ENCODE assay signal across 9 mouse cellular contexts in the genomic region with DNA sequence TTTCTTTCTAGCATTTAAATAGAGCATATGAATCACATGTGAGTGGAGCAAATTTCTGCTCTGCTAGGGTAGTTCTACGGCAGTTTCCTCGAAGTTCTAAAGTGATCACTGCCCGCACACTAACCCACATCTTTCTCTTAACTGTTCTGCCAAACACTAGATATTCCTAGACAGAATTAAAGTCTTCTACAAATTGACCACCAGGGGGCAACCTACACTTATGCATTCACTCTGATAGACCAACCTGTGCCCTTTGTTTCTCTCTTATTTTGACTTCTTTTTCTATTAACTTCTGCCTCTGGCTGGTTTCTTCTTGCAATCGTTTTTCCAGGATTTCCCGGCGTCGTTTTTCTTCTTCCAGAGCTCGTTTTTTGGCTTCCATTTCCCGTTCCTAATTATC. TPM values are rescaled to one million over a fixed set of nuclear protein-coding genes. Genes with fewer than 3 reads are reported as not detected.
DNase-seq lines count a peak whose midpoint lies in the region; ATAC-seq and TF ChIP-seq lines count a peak whose summit lies in the region.
"Had no signal": no experiment of that assay in that cellular context is flagged by ENCODE, and none has a peak within 500 bp of the region (broad histone marks: within the 10 kb centered on the region; RNA-seq: fewer than 3 reads in every experiment).

No protein-coding gene starts in this region.

- no peak overlapping the region for H3K4me3 ChIP-seq in kidney, adult 2 months (ENCODE audit: insufficient read depth, low read depth, low read length)
- no peak overlapping the region for H3K4me3 ChIP-seq in bone marrow, adult 2 months (replicated peaks; ENCODE audit: control insufficient read depth, low read depth, low read length)
- no peak overlapping the region for H3K4me3 ChIP-seq in forebrain, postnatal 0 days (ENCODE audit: low read depth, low read length)
- no peak overlapping the region for H3K4me3 ChIP-seq in midbrain, embryonic 16.5 days (ENCODE audit: low read depth, low read length)
- H3K4me3 ChIP-seq: liver, embryonic 15.5 days had no signal

- H3K4me1 ChIP-seq in kidney, adult 2 months (ENCODE audit: control insufficient read depth, insufficient read depth, low read length): no peaks in the 10 kb centered on the region; the same call in none of the 2 replicates
- no peaks in the 10 kb centered on the region; the same call in 1 of the 2 replicates for H3K4me1 ChIP-seq in bone marrow, adult 2 months (ENCODE audit: control insufficient read depth, insufficient read depth, low read length)
- no peaks in the 10 kb centered on the region for H3K4me1 ChIP-seq in forebrain, postnatal 0 days (ENCODE audit: insufficient read depth)
- no peaks in the 10 kb centered on the region for H3K4me1 ChIP-seq in midbrain, embryonic 16.5 days (ENCODE audit: control insufficient read depth, insufficient read depth, low read length)
- H3K4me1 ChIP-seq: liver, embryonic 15.5 days had no signal

- no peak overlapping the region for H3K4me2 ChIP-seq in forebrain, postnatal 0 days (ENCODE audit: low read depth)
- no peak overlapping the region for H3K4me2 ChIP-seq in midbrain, embryonic 16.5 days (ENCODE audit: low read length)
- H3K4me2 ChIP-seq: liver, embryonic 15.5 days had no signal

- peak; percentile 89 for ATAC-seq in forebrain, postnatal 0 days
- ATAC-seq in midbrain, embryonic 16.5 days: peak; percentile 93

- 0 out of 2 replicates have a peak, but pooled peaks have one; percentile 9 for TF ChIP-seq CTCF in kidney, adult 2 months (conservative IDR thresholded peaks at IDR 0.05; ENCODE audit: insufficient read depth, insufficient read length, low read depth, low read length)
- TF ChIP-seq CTCF in bone marrow, adult 2 months (IDR thresholded peaks at IDR 0.05; ENCODE audit: control insufficient read depth, insufficient read depth, low read length): 0 out of 2 replicates have a peak, but pooled peaks have one; percentile 2
- peak; percentile 79 for TF ChIP-seq CTCF in forebrain, postnatal 0 days (IDR thresholded peaks at IDR 0.05; ENCODE audit: low read depth)

- no peak for TF ChIP-seq POLR2A in kidney, adult 2 months (IDR thresholded peaks at IDR 0.05; ENCODE audit: low read depth, low read length)
- no peak for TF ChIP-seq POLR2A in bone marrow, adult 2 months (IDR thresholded peaks at IDR 0.05; ENCODE audit: borderline replicate concordance, control insufficient read depth, low read depth, low read length)

- WGBS in kidney, adult 2 months: 20% methylated on average over 9 of the region's 9 CpGs
- WGBS in bone marrow, adult 2 months: 10% methylated on average over 9 of the region's 9 CpGs
- 29% methylated on average over 9 of the region's 9 CpGs for WGBS in forebrain, postnatal 0 days
- 41% methylated on average over 9 of the region's 9 CpGs for WGBS in midbrain, embryonic 16.5 days

- no peak overlapping the region for H3K9ac ChIP-seq in forebrain, postnatal 0 days
- H3K9ac ChIP-seq in midbrain, embryonic 16.5 days (ENCODE audit: low read depth, low read length): no peak overlapping the region
- H3K9ac ChIP-seq: liver, embryonic 15.5 days had no signal

- H3K27me3 ChIP-seq in kidney, adult 2 months (replicated peaks; ENCODE audit: control insufficient read depth, insufficient read depth, low read length): no peaks in the 10 kb centered on the region
- H3K27me3 ChIP-seq in forebrain, postnatal 0 days (ENCODE audit: insufficient read depth, low read length): no peaks in the 10 kb centered on the region
- H3K27me3 ChIP-seq in midbrain, embryonic 16.5 days (ENCODE audit: control insufficient read depth, insufficient read depth, low read depth, low read length): no peaks in the 10 kb centered on the region
- H3K27me3 ChIP-seq: liver, embryonic 15.5 days had no signal

- H3K9me3 ChIP-seq in forebrain, postnatal 0 days (ENCODE audit: low read length): no peaks in the 10 kb centered on the region
- H3K9me3 ChIP-seq in midbrain, embryonic 16.5 days (replicated peaks; ENCODE audit: control insufficient read depth, low read length, poor library complexity, severe bottlenecking): no peaks in the 10 kb centered on the region
- H3K9me3 ChIP-seq: liver, embryonic 15.5 days had no signal

- DNase-seq in kidney, adult 2 months: peak; percentile 82
- no peak for DNase-seq in kidney, adult 11 months
- DNase-seq in CD4-positive, CD25-positive, alpha-beta regulatory T cell, adult 2 months (ENCODE audit: low read depth, low spot score): peak; percentile 83
- DNase-seq in forebrain, postnatal 0 days: peak; percentile 82
- DNase-seq in kidney, postnatal 14 days: peak; percentile 68
- no peak for DNase-seq in ovary, adult 18-20 months (ENCODE audit: low spot score)

- peak overlapping the region; percentile 47; the same call in 1 of the 2 replicates for H3K27ac ChIP-seq in kidney, adult 2 months (ENCODE audit: insufficient read depth, low read depth, low read length)
- no peak overlapping the region for H3K27ac ChIP-seq in bone marrow, adult 2 months (ENCODE audit: control insufficient read depth, insufficient read depth, low read depth, low read length, poor library complexity)
- H3K27ac ChIP-seq in forebrain, postnatal 0 days (ENCODE audit: low read depth, low read length): no peak overlapping the region
- no peak overlapping the region for H3K27ac ChIP-seq in midbrain, embryonic 16.5 days (ENCODE audit: low read length)
- H3K27ac ChIP-seq: liver, embryonic 15.5 days had no signal

- peaks cover 16% of the 10 kb centered on the region for H3K36me3 ChIP-seq in kidney, adult 2 months (ENCODE audit: control insufficient read depth, insufficient read depth, low read length)
- no peaks in the 10 kb centered on the region for H3K36me3 ChIP-seq in forebrain, postnatal 0 days (ENCODE audit: insufficient read depth)
- no peaks in the 10 kb centered on the region for H3K36me3 ChIP-seq in midbrain, embryonic 16.5 days (ENCODE audit: control insufficient read depth, insufficient read depth, low read length)

RNA-seq across cellular contexts. Expression of a gene that starts 14.1 kb away (rescaled TPM):
- 8.0 and 9.2 TPM in 2 replicates for polyA plus RNA-seq in kidney, adult 2 months (2012; rRNA removed)
- polyA plus RNA-seq in bone marrow, adult 2 months (2011; ENCODE audit: insufficient read depth, insufficient read length, low replicate concordance, missing spikeins): 9.1 and 13.8 TPM in 2 replicates
- total RNA-seq in forebrain, postnatal 0 days (2014; rRNA removed): 22.9 and 27.4 TPM in 2 replicates
- polyA plus RNA-seq in forebrain, postnatal 0 days (2015; fragmentation: Nextera tagmentation; extraction: Ambion mirVana): 24.7 and 33.4 TPM in 2 replicates
- 42.3 and 42.6 TPM in 2 replicates for polyA plus RNA-seq in midbrain, embryonic 16.5 days (2015; fragmentation: Nextera tagmentation; extraction: Ambion mirVana)

RNA-seq across cellular contexts. Expression of a gene that starts 32.4 kb away (rescaled TPM):
- polyA plus RNA-seq in kidney, adult 2 months (2012; rRNA removed): 0.77 and 1.3 TPM in 2 replicates
- 1.1 and 5.7 TPM in 2 replicates for polyA plus RNA-seq in bone marrow, adult 2 months (2011; ENCODE audit: insufficient read depth, insufficient read length, low replicate concordance, missing spikeins)
- total RNA-seq in forebrain, postnatal 0 days (2014; rRNA removed): 225 and 289 TPM in 2 replicates
- polyA plus RNA-seq in forebrain, postnatal 0 days (2015; fragmentation: Nextera tagmentation; extraction: Ambion mirVana): 328 and 399 TPM in 2 replicates
- 337 and 369 TPM in 2 replicates for polyA plus RNA-seq in midbrain, embryonic 16.5 days (2015; fragmentation: Nextera tagmentation; extraction: Ambion mirVana)

Comparison
In these comparisons a context has a peak if more than half of its experiments do, and no peak if none do; other contexts are left out.
1. DNase-seq: peak in kidney, adult 2 months (single experiment), CD4-positive, CD25-positive, alpha-beta regulatory T cell, adult 2 months (single experiment), forebrain, postnatal 0 days (single experiment) and kidney, postnatal 14 days (single experiment); none in kidney, adult 11 months (single experiment) and ovary, adult 18-20 months (single experiment).
2. CTCF ChIP-seq: peak in every context shown above with its lines; median percentile 79 in forebrain, postnatal 0 days; 9 in kidney, adult 2 months; 2 in bone marrow, adult 2 months.
3. RNA of a gene that starts 32.4 kb away (polyA plus RNA-seq): 337 to 369 TPM in midbrain, embryonic 16.5 days and 328 to 399 TPM in forebrain, postnatal 0 days; 1.1 to 5.7 TPM in bone marrow, adult 2 months and 0.77 to 1.3 TPM in kidney, adult 2 months; every median in the first group is over 10 times any median in the second.